Mouse (Mus musculus) kidney, adult 8-10 months (tissue): ENCODE results near the gene Gm11569.
"Not testable (repeated sequence)": the region's sequence is repeated elsewhere in the genome, so short reads cannot be mapped to it uniquely, and the experiment has no call there.

Source experiments
- DNase-seq, 2 experiments: peaks; one replicate each; pipeline ENCODE4 v3.0.0; 2022

Gm11569 gene

DNA sequence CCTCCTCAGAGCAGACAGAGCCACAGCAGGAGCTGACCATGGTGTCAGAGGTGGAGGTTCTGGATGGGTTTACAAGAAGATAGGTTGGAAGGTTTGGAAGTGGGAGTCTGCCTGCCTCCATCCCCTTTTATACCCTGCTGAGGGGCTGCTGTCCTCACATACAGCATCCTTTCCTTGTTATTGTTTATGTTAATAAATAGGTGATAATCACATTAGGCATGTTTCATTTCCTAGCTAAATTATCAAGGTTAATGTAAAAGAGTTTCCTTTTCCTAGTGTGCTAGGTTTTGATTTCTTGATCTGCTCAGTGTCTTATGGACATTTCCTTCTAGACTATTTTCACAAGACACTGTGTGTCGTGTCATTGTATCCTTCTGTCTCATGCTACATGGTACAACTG, at the start of gene Gm11569:
Gm11569 (minus strand) TSS at position 101 of the 400 bp plus-strand sequence.
- not testable (repeated sequence) for DNase-seq

DNA sequence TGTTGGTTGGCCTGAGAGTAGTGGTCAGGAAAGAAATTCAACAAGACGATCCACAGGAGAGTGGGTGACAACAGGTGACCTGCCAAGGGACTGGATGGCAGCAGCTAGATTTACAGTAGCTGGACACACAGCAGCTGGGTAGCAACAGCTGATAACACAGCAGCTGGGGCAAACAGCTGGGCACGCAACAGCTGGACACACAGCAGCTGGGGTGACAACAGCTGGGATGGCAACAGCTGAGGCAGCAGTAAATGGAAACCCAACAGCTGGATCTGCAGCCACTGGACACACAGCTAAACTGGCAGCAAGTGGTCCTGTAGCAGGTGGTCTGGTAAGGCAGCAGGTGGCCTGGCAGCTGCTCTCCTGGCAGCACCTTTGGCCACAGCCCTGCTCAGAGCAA, 48.0 kb upstream of the Gm11569 start:
- no peak for DNase-seq

GRCm38 (mm10) chr11:99842185-99842584, 43.5 kb upstream of the Gm11569 start:
- DNase-seq = no peak

DNA sequence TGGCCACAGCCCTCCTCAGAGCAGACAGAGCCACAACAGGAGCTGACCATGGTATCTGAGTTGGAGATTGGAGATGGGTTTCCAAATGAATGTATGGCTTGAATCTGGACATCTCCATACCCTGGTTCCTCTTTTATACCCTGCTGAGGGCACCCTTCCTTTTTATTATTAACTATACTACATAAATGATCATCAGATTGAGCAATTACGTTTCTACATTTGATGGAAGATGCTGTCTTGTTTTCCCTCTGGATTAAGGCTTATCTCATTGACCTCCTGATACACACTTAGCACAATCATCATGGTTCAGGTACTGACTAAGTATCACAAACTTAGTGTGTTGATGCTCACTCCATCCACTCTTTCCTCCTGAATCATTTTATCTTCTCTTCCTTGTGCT, 39.2 kb upstream of the Gm11569 start, which contains the start of gene 2300003K06Rik:
2300003K06Rik (minus strand) TSS at position 101 of the 400 bp plus-strand sequence.
- DNase-seq = no peak

GRCm38 (mm10) chr11:99815566-99815965, 16.8 kb upstream of the Gm11569 start, which contains the start of gene Gm11564:
TSS of gene Gm11564 (minus strand) at chr11:99815666.
- not testable (repeated sequence) for DNase-seq

GRCm38 (mm10) chr11:99809792-99810191, 11.1 kb upstream of the Gm11569 start, which contains the start of gene Krtap4-13:
TSS of gene Krtap4-13 (minus strand) at chr11:99809892.
- DNase-seq = not testable (repeated sequence)

- not testable (repeated sequence) for DNase-seq
These were observed 5.6 kb upstream of the Gm11569 start, which contains the start of gene Gm11554 for GRCm38 (mm10) chr11:99804346-99804745. TSS of gene Gm11554 (minus strand) at chr11:99804446.

DNA sequence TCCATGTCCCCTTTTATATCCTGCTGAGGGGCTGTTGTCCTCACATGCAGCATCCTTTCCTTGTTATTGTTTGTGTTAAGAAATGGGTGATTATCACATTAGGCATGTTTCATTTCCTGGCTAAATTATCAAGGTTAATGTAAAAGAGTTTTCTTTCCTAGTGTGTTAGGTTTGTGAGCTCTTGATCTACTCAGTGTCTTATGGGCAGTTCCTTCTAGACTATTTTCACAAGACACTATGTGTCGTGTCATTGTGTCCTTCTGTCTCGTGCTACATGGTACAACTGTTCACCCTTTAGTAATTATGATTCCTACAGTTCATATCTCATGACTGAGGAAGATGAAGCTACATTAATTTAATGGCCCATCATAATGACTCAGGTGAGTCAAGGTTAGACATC, 5.4 kb downstream of the Gm11569 start, which contains the start of gene Gm11596:
Gm11596 (minus strand) TSS at position 101 of the 400 bp plus-strand sequence.
- no peak for DNase-seq

- DNase-seq = not testable (repeated sequence)
These were observed 13.8 kb downstream of the Gm11569 start, which contains the start of gene Krtap4-9 for GRCm38 (mm10) chr11:99784900-99785299. TSS of gene Krtap4-9 (plus strand) at chr11:99785200.

DNA sequence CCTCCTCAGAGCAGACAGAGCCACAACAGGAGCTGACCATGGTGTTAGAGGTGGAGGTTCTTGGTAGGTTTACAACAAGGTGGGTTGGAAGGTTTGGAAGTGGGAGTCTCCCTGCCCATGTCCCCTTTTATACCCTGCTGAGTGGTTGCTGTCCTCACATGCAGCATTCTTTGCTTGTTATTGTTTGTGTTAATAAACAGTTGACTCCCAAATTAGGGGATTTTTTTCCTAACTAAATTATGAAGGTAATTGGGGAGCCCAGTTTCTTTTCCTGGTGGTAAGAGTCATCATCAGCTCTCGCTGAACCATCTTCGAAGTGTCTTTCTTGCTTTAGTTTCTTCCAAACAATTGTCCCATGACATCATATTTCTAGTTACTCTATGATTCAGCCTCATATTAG, 18.1 kb downstream of the Gm11569 start, which contains the start of gene Krtap4-8:
Krtap4-8 (minus strand) TSS at position 101 of the 400 bp plus-strand sequence.
- DNase-seq = no peak

- DNase-seq = peak; percentile 18 to 20
These were observed 20.3 kb downstream of the Gm11569 start for GRCm38 (mm10) chr11:99778401-99778800.

- DNase-seq = not testable (repeated sequence)
These were observed 25.9 kb downstream of the Gm11569 start, which contains the start of gene Gm11595 for GRCm38 (mm10) chr11:99772813-99773212. TSS of gene Gm11595 (minus strand) at chr11:99772913.

GRCm38 (mm10) chr11:99768410-99768809, 30.3 kb downstream of the Gm11569 start:
- DNase-seq = no peak

- DNase-seq = no peak
These were observed 39.9 kb downstream of the Gm11569 start for GRCm38 (mm10) chr11:99758877-99759276.
